Comparison of ENCODE assay signal across 22 mouse cellular contexts in genomic region chr5:21283356-21284062, GRCm38 (mm10).
DNase-seq lines count a peak whose midpoint lies in the region; ATAC-seq and TF ChIP-seq lines count a peak whose summit lies in the region.
"Had no signal": no experiment of that assay in that cellular context is flagged by ENCODE, and none has a peak within 500 bp of the region (broad histone marks: within the 10 kb centered on the region; RNA-seq: fewer than 3 reads in every experiment).

No protein-coding gene starts in this region.

- H3K4me3 ChIP-seq in kidney, adult 2 months (ENCODE audit: insufficient read depth, low read depth, low read length): no peak overlapping the region
- H3K4me3 ChIP-seq in macrophage (ENCODE audit: inconsistent target): no peak overlapping the region
- no peak overlapping the region for H3K4me3 ChIP-seq in kidney, embryonic 15.5 days (replicated peaks)
- H3K4me3 ChIP-seq: hindbrain, embryonic 13.5 days; left cerebral cortex, adult 2 months; megakaryocyte, embryonic 14.5 days; neural tube, embryonic 15.5 days had no signal

- H3K27me3 ChIP-seq in kidney, adult 2 months (replicated peaks; ENCODE audit: control insufficient read depth, insufficient read depth, low read length): no peaks in the 10 kb centered on the region
- no peaks in the 10 kb centered on the region for H3K27me3 ChIP-seq in kidney, embryonic 15.5 days
- H3K27me3 ChIP-seq: hindbrain, embryonic 13.5 days; megakaryocyte, embryonic 14.5 days; neural tube, embryonic 15.5 days had no signal

- no peak overlapping the region for H3K27ac ChIP-seq in kidney, adult 2 months (ENCODE audit: insufficient read depth, low read depth, low read length)
- peak overlapping the region; percentile 70 for H3K27ac ChIP-seq in macrophage
- no peak overlapping the region for H3K27ac ChIP-seq in kidney, embryonic 15.5 days
- H3K27ac ChIP-seq: hindbrain, embryonic 13.5 days; left cerebral cortex, adult 2 months; neural tube, embryonic 15.5 days had no signal

- H3K9ac ChIP-seq in kidney, embryonic 15.5 days: no peak overlapping the region
- H3K9ac ChIP-seq: forebrain, postnatal 0 days; hindbrain, embryonic 13.5 days; neural tube, embryonic 15.5 days had no signal

- TF ChIP-seq POLR2A in kidney, adult 2 months (IDR thresholded peaks at IDR 0.05; ENCODE audit: low read depth, low read length): no peak

- 78% methylated on average over 12 of the region's 12 CpGs for WGBS in kidney, adult 2 months
- WGBS in macrophage (ENCODE audit: missing documents): 85% methylated on average over 9 of the region's 12 CpGs
- 79% methylated on average over 12 of the region's 12 CpGs for WGBS in kidney, embryonic 15.5 days

- no peaks in the 10 kb centered on the region for H3K79me2 ChIP-seq in macrophage (ENCODE audit: inconsistent target)

- no peak for ATAC-seq in kidney, embryonic 15.5 days (replicated peaks; ENCODE audit: low FRiP score)
- ATAC-seq: activated CD4-positive, CD25-positive, alpha-beta regulatory T cell, adult 4 months; forebrain, postnatal 0 days; intestine, embryonic 16.5 days had no signal

- H3K9me3 ChIP-seq in kidney, embryonic 15.5 days (replicated peaks): no peaks in the 10 kb centered on the region
- H3K9me3 ChIP-seq: G1E; hindbrain, embryonic 13.5 days; megakaryocyte, embryonic 14.5 days; neural tube, embryonic 15.5 days had no signal

- H3K4me1 ChIP-seq in kidney, adult 2 months (ENCODE audit: control insufficient read depth, insufficient read depth, low read length): no peaks in the 10 kb centered on the region
- H3K4me1 ChIP-seq in kidney, embryonic 15.5 days: no peaks in the 10 kb centered on the region
- H3K4me1 ChIP-seq: hindbrain, embryonic 13.5 days; neural tube, embryonic 15.5 days had no signal

- no peak overlapping the region for H3K4me2 ChIP-seq in kidney, embryonic 15.5 days
- H3K4me2 ChIP-seq: hindbrain, embryonic 13.5 days; neural tube, embryonic 15.5 days had no signal

- H3K36me3 ChIP-seq in kidney, adult 2 months (ENCODE audit: control insufficient read depth, insufficient read depth, low read length): no peaks in the 10 kb centered on the region
- H3K36me3 ChIP-seq in macrophage (ENCODE audit: inconsistent target): peaks cover 14% of the 10 kb centered on the region; the same call in 1 of the 2 replicates
- H3K36me3 ChIP-seq in kidney, embryonic 15.5 days: no peaks in the 10 kb centered on the region
- H3K36me3 ChIP-seq: G1E; hindbrain, embryonic 13.5 days; neural tube, embryonic 15.5 days had no signal

- DNase-seq in adrenal gland, adult 2 months: peak; percentile 68
- no peak for DNase-seq in adrenal gland, postnatal 4 days (ENCODE audit: low spot score in 2 of 2)
- DNase-seq in kidney, adult 2 months: peak; percentile 30
- DNase-seq in kidney, adult 18-20 months: no peak
- DNase-seq in adrenal gland, postnatal 14 days: peak; percentile 37
- DNase-seq in embryo, embryonic 9.5 days (ENCODE audit: extremely low spot score): no peak
- DNase-seq: cerebellum, adult 11-12 months; forebrain, postnatal 0 days; kidney, postnatal 4 days; lung, adult 2 months; retina, postnatal 1 day; spleen, adult 18-20 months; thymus, postnatal 36 days had no signal

- TF ChIP-seq CTCF in kidney, adult 2 months (conservative IDR thresholded peaks at IDR 0.05; ENCODE audit: insufficient read depth, insufficient read length, low read depth, low read length): no peak

Comparison
In these comparisons a context has a peak if more than half of its experiments do, and no peak if none do; other contexts are left out.
1. DNase-seq: peak in adrenal gland, adult 2 months (single experiment), kidney, adult 2 months (single experiment) and adrenal gland, postnatal 14 days (single experiment); none in adrenal gland, postnatal 4 days (0 of 2), kidney, adult 18-20 months (single experiment) and embryo, embryonic 9.5 days (single experiment).